Mouse (Mus musculus): ENCODE results near the gene Smarce1.

- TF ChIP-seq POLR2A (IDR thresholded peaks at IDR 0.05; ENCODE audit: control insufficient read depth in 1 of 2, insufficient read depth in 1 of 2, low read depth in 1 of 2, low read length in 2 of 2, poor library complexity in 1 of 2) (no peak), TAL1 (IDR thresholded peaks at IDR 0.05; ENCODE audit: low read length) (no peak), EP300 (IDR thresholded peaks at IDR 0.05; ENCODE audit: low read depth in 1 of 2, low read length in 2 of 2) (no peak), USF1 (IDR thresholded peaks at IDR 0.05; ENCODE audit: low read depth, low read length) (no peak), SMC3 (IDR thresholded peaks at IDR 0.05; ENCODE audit: low read depth, low read length) (no peak), ZC3H11A (IDR thresholded peaks at IDR 0.05; ENCODE audit: low read depth, low read length) (no peak), MAX (IDR thresholded peaks at IDR 0.05; ENCODE audit: low read length) (no peak), ELF1 (IDR thresholded peaks at IDR 0.05; ENCODE audit: low read depth, low read length) (no peak), NELFE (IDR thresholded peaks at IDR 0.05; ENCODE audit: low read depth, low read length) (no peak)
Observed at GRCm38 (mm10) chr11:99180071-99180470, 50.7 kb downstream of the Smarce1 start.

Measured in MEL (cell line).